Mouse (Mus musculus) activated CD4-positive, CD25-positive, alpha-beta regulatory T cell, adult 4 months (primary cell): Measurements from ENCODE around the gene Kcnk10. TPM values are rescaled to one million over a fixed set of nuclear protein-coding genes. Genes with fewer than 3 reads are reported as not detected.
A peak's percentile ranks its signal among the peaks of the same experiment; 100 is the strongest.
"Not testable (repeated sequence)": the region's sequence is repeated elsewhere in the genome, so short reads cannot be mapped to it uniquely, and the experiment has no call there.

Experiments
- ATAC-seq: one replicate; pipeline ENCODE4 v1.8.0; 2017
- polyA plus RNA-seq, 2 experiments: library from polyadenylated mRNA; unstranded; fragments of 100-300 nt; shearing (Covaris generic); gene quantifications; one replicate each; pipeline ENCODE4 v1.2.1; 2017

The Kcnk10 gene
- under 1 TPM in 1 of 2 experiments, not detected in 1; 0.25 TPM for polyA plus RNA-seq

DNA sequence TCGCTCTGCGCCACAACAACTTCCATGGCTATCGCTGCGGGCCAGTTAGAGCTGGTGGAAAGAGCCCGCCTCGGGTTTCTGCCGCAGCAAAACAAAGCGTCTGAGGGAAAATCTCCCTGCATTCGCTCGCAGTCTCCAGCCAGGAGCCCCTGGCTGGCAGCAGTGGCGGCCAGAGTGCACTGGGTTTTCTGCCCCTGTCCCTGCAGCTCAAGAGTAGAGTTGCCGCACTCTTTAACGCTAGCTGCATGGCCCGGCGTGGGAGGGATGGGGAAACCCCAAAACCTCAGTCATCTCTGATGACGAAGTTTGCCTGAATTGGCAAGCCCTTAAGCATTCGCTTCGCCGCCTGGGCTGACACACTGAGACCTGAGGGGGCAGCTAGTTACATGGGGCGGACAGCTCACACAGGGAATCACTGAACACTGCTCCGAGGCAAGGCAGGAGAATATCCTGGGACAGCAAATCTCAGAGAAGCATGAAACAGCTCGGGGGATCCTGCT lies at the start of gene Kcnk10:
Gene Kcnk10 (minus strand): TSS at position 450 of the 500 bp plus-strand sequence.
- ATAC-seq: peak; percentile 92

DNA sequence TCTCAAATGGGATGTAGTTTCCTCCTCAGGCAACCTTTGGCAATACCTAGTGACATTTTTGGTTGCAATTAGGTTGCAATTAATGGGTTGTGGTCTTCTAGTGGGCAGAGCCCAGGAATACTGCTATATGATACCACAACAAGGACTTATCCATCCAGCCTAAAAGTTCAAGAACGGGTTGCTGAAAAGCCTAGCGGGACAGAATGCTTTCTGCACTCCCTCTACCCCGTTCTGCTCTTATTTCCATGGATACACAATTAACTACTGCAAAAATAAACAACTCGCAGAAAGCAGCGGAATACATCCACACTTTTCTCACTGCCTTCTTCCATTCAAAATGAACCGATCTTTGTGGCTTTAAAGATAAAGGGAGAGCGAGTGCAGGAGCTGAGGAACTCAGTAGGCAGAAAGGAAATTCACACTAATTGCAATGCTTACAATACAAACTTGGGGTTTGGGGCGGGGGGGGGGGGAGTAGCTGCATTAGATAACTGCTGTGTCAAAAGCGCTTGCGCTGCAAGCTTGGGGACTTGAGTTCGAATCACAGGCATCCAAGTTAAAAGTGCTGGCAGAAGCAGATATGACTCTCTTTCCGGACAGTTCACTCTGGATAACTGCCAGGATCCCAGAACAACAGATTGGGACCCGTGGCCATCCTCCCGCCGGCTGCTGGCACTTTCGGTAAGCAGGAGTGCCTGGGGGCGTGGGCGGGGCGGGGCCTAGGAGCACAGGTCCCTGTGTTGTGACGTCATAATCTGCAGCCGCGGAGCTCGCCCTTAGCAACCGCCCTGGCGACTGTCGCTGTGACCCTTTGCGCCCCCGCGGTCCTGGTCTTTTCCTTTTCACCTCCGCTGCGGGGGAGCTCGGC lies 49.5 kb upstream of the Kcnk10 start, which contains the start of gene Spata7:
Gene Spata7 (plus strand): TSS at position 766 of the 868 bp plus-strand sequence.
- peak; percentile 84 for ATAC-seq

DNA sequence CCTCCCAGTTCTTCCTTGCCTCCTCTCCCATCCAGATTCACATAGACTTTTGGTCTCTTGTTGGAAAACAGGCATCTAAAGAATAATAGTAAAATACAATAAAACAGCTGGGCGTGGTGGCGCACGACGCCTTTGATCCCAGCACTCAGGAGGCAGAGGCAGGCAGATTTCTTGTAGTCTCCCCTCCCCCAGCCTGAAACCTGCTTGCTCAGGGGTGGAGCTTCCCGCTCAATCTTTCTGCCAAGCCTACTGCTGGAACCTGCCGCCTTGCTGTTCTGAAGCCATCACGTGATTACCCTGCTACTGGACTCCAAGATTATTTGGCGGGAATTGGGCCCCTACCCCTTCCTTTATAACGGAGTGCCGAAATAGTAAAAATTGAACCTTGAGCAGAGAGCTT lies 45.2 kb upstream of the Kcnk10 start:
- not testable (repeated sequence) for ATAC-seq

DNA sequence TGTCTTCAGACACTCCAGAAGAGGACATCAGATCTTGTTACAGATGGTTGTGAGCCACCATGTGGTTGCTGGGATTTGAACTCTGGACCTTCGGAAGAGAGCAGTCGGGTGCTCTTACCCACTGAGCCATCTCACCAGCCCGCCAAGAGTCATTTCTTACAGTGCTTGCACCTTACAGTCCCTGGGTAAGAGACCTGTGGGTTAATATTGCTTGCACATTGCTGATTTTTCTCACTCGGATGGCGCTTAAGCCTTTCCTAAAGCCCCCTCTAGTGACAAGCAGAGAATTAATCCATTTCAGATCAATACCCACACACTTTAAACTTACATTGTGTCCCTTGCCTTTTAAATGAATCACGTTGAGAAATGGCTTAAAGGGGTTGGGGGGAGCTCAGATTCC lies 42.8 kb upstream of the Kcnk10 start:
- ATAC-seq: not testable (repeated sequence)

DNA sequence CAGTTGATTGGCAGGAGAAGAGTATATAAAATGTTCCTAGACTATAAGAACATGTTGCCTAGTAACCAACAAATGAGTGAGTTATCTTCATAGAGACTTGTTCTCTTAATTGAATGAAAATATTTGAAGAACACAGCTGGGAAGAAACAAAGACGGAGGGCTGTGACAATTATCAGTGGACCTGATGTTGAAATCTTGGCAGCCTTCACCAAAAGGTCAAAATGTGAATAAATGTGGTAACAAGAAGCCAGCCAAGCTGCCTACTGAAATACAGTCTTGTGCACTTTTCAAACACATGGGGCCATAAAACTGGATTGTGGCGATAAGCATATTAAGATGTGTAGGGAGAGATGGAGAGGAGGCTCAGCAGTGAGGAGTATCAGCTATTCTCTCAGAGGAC lies 41.4 kb upstream of the Kcnk10 start:
- ATAC-seq: no peak

DNA sequence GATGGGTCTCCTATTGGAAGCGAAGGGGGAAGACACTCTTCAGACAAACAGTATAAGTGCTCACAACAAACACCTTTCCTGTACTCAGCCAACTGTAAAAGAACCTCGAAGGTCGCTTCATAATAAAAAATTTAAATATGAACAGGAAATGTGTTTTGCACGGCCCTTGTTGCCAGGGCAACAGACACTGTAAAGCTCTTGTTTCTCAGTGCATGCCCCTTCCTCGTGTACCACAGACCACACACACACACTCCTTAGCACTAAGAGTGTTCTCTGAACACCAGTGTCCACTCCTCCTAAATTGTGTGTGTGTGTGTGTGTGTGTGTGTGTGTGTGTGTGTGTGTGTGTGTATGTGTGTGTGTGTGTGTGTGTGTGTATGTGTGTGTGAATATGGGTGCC lies 37.6 kb upstream of the Kcnk10 start:
- no peak for ATAC-seq

DNA sequence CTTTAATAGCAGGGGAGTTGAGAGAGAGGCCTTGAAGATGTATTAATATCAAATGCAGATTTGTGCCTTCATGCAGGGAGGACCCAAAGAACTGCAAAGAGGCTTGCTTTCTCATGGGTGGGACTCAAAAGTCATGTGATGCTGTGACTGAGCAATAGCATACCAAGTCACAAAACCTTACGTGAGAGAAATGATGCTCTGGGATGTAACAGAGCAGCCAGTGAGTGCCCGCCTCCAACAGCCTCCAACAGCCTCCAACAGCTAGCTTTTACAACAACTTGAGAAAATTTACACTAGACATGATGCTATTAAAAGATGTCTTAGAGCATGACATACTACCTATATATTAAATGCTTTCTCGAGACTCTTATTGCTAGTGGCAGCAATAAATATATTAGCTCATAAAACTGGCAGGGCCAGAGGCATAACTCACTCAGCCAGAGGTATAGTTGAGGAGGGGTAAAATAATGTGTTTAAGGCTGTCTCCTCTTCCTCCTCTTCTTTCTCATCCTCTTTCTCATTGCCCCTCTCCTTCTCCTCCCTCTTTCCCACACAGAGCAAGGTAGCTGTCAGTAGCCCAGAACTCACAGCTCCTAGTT lies 36.9 kb upstream of the Kcnk10 start:
- no peak for ATAC-seq

DNA sequence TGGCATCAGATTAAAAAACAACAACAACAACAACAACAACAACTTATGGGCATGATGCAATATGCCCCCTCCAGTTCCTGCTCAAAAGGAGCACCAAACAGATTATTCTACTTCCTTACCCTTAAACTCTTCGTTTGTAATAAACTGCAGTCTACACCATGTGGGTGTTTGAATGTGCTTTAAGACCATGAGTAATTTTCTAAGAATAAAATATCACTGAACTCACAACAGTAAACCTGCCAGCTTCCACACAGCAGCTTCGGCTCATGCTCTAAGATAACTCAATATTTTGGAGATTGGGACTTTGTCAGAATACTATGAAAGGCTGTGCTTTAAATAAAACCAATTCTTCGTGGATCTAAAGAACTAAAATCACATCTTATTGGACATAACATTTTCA lies 32.2 kb upstream of the Kcnk10 start:
- no peak for ATAC-seq

DNA sequence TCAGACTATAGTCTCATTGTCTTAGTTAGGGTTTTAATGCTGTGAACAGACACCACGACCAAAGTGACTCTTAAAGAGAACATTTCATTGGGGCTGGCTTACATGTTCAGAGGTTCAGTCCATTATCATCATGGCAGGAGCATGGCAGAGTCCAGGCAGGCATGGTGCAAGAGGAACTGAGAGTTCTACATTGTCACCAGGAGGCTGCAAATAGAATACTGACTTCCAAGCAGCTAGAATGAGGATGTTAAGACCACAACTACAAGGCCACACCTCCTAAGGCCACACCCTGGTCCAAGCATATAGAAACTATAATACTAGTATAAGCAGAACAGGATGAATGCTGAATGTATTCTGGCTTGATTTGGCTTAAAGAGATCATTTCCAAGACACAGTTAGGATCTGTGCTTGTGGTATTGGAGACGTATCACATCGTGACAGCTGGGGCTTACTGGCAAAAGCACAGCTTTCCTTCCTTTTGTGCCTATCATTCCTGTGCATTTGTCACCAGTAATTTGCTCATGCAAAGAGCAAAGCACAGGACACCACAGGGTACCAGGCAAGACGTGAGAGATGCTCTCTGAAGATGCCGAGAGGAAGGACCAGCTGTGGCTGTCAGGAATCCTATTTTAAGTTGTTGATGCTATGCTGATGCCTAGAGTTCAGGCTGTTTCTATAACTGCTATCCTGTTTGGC lies 28.6 kb upstream of the Kcnk10 start:
- no peak for ATAC-seq

DNA sequence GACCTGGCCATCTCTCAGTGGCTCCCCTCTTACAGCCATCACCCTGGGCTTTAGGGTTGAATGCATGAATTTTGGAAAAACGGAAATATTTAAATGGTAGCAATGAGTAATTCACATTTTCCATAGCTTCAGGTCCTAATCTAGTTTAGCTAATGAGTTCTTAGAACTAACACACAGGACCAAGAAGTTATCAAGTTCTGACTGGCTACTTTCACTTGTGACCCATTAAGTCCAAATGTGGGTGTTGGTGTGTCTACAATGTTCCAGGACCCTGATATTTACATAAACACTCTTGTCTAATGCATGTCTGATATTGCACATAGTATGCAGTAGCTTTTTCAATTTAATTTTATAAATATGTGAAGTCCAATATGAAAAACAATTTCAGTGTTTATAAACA lies 27.2 kb upstream of the Kcnk10 start:
- no peak for ATAC-seq

DNA sequence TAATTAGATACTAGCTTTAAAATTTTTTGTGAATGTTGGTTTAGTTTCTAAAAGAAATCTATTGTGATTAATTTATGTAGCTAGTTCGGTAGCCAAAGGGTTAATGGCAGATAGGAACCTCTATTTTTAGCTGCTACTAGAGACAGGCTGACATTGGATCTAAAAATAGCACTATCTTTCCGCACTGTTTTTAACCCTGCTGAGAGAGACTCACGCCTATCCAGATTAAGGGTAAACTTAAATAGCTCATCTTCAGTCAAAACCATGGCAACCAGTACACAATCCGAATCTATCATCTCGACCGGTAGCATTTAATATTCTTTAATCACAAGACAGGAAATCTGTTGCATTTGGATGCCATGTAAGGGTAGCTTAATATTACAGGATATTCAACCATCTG lies 24.0 kb upstream of the Kcnk10 start:
- ATAC-seq: no peak

DNA sequence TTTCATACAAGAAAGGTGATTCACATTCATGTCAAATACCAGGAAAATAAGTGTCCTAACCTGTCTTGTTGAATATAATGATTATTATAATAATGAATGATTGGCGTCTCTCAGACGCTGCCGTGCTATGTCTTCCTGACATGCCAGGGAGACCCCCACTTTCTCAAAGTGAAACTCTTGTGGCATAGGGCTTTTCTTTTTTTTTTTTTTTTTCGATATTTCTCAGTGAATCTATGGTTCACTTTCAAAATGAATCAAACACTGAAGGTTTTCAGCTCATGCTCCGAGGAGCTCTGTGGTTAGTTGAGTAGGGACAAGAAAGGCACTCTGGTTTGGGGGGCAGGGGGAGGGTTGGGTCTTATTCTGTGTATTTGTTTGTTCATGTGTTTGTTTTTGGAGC lies 22.8 kb upstream of the Kcnk10 start:
- peak; percentile 80 for ATAC-seq

DNA sequence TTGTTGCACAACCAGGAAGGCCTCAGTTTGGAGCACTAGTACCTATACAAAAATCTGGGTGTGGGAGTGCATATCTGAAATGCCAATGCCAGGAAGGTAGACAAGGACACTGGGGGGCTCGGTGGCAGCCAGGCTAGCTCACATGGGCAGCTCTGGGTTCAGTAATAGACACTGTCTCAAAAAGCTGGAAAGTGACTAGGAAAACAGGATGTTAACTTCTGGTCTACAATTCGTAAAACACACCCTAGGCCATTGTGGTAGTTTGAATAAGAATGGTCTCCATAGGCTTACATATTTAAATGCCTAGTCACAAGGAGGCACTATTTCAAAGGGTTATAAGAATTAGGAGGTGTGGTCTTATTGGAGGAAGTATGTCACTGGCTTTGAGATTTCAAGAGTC lies 12.9 kb upstream of the Kcnk10 start:
- ATAC-seq: no peak

DNA sequence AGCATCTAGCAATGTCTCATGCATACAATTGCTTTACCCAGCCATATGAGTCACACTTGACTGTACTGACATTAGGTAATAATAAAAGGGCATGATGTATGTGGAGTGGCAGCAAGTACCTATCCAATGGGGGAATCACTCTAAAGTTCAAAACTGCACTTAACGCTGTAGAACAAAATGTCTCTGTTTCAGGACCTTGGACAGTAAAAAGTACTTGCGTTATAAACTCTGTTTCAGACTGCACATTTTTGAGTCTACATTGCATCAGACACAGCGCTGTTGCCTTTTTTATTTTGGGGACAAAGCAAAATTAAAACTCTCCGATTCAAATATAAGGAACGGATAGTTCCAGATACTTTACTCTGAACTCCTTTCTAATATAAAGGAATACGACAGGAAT lies 10.5 kb upstream of the Kcnk10 start:
- ATAC-seq: no peak

DNA sequence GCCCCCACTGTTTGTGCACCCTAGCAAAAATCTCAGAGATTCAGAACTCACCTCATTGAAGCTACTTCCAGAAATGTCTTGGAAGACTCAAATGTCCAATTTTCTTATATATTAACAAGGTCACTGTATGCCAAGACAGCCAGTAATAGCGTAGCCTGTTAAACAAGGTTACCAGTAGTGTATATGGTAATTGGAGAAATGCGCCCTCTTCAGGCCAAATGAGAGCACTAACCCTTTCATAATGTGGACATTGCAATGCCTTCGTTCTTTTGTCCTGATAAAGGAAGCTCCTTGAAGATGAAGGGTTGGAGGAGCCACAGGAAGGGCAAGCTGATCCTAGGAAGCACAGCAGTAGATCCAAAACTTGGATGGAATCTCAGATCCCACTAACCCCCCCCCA lies 7.2 kb upstream of the Kcnk10 start:
- no peak for ATAC-seq

DNA sequence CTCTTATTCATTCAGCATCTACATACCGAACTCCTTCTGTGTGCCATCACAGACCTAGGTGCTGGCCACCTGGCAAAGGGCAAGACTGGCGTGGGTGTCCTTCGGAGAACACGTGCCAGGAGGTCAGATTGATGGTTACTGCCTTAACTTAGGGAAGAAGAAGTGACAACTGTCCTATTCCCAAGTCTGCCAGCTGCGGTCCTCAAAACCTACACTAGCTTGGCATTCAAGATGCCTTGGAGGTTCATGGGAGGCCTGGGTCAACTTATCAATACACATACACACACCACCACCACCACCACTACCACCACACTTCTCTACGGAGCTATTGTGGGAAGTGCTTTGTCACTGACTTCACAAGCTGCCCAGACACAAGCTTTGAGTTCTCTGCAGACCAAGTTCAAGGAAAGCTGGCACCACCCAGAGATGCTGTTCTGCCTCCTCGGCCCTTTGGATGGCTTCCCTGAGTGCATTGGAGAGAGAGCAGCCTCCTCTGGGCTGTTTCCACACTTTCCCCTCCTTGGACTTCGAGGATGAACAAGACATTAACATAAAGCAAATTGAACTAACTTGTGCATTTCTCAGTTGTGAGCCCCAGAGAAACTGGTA lies 2.1 kb downstream of the Kcnk10 start:
- ATAC-seq: no peak

DNA sequence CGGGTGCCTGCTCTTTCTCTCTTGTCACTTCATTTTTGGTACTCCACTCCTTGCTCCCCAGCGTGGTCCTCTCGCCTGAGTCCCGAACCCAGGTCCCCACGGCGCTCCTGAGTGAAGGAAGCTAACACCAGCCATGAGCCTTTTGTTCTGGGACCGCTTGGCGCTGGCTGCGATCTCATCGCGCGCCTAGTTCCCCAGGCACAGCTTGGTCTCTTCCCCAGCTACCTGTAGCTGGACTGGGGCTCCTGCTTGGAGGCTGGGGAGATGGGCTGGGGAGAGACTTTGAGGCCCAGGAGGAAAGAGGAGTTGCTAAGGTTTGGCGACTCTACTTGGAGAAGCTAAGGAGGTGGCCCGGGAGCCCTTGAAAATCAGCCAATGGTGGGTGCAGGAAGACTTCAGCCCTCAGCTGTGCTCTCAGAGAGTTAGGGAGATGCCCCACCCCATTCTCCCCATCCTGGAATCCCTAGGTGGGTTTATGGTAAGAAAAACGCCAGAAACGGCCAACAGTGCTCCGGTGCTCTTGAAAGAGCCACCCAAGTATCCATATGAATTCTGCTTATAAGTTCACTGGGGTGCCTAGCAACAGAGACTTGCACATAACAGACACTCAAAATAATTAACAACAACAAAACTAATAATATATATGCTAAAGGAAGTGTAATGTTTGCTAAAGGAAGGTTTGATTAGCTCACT lies 2.8 kb downstream of the Kcnk10 start:
- ATAC-seq: no peak

DNA sequence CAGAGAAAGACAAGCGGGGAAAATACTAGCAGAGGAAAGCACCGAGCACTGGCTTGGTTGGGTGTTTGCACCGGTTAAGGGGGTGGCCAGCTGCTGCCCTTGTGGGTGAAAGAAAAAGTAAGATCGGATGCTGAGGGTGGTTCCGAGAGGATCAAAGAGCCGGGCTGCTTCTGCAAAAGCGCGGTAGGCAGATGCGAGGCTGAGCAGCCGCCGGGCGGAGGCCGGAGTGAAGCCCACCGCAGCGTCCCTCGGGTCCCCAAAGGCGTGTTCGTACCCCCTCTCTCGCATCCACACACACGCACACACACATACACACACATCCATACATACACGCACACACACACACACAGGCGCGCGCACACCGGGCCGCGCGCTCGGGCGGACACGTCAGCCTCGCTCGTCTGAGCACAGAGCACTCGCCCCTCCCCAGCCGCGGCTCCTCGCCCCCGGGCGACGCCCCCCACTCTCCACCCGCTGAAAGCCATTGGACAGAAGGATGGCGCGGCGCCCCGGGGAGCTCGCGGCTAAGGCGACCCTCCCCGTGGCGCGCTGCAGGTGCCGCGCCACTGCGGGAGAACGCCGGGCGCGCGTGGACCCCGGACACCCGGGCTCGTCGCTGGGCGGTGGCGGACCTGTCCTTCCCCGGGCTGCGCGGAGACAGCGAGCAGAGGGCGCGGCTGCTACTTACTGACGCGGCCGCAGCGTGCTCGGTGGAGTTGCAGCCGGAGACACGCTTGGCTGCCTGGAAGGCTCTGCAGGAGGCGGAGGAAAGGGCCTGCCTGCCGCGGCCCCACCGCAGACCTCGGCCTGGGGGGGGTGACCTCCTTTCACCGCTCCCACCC lies 3.5 kb downstream of the Kcnk10 start:
- ATAC-seq: no peak

DNA sequence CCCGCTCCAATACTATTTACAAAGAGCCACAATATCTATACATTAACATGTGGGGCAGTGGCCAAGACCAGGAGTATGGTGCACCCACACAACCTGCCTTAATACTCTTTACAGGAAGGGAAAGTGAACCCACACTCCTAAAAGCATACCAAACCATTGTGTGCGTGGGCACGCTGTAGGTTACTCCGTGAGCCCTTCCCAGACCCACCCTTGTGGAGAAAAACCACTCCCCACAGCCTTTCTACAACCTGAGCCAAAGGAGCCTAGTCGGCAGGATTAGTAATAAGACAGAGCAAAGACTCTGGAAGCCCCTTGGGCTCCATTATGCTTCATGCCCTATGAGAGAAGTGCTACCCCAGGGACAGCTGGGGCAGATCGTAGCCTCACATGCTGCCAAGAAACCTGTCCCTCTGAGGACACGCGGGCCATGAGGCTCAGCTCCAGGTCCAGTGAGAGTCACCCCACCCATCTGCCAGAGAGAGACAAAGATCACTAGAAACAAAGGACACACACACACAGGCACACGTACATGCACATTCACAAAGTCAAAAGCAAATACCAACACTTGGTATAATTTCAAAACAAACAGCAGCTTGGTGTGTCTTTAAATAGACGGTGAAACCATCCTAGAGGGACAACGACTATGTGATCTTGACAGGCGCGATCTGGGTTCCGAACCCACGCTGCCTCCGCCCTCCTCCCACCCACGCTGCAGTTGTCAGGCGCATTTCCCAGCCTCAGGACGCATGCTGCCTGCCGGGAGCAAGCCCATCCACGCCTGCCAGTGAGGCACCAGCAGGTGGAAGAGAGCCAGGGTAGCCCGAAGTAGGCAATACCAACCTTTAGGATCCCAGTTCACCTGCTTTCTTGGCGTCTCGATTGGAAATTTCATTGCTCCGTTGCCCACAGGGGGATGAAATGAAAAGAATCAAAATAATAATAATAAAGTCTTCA lies 4.5 kb downstream of the Kcnk10 start:
- ATAC-seq: no peak
